Mouse (Mus musculus) cerebellum, postnatal 14 days (tissue): Measurements from ENCODE around the gene Fgf14.

Source experiments
- DNase-seq, 2 experiments: peaks; one replicate each; pipeline ENCODE4 v3.0.0; 2021; ENCODE audit warnings: mixed read lengths in 2 of 2

Fgf14 gene

GRCm38 (mm10) chr14:124676506-124677177, at the start of gene Fgf14:
TSS of gene Fgf14 (minus strand) at chr14:124677127.
- peak; percentile 5 to 47 for DNase-seq

GRCm38 (mm10) chr14:124677379-124677778, 452 bp upstream of the Fgf14 start:
- DNase-seq, result peak; percentile 71 to 82

GRCm38 (mm10) chr14:124675654-124676505, 1.0 kb downstream of the Fgf14 start:
- peak; percentile 65 to 67 for DNase-seq

GRCm38 (mm10) chr14:124675142-124675653, 1.7 kb downstream of the Fgf14 start:
- peak; percentile 57 to 66 for DNase-seq

GRCm38 (mm10) chr14:124674536-124675141, 2.3 kb downstream of the Fgf14 start:
- DNase-seq, result peak; percentile 44 to 49

- DNase-seq, result peak; percentile 47 to 68
Measured at GRCm38 (mm10) chr14:124669739-124670138, 7.2 kb downstream of the Fgf14 start.

GRCm38 (mm10) chr14:124642822-124643221, 34.1 kb downstream of the Fgf14 start:
- peak; percentile 41 to 57 for DNase-seq

GRCm38 (mm10) chr14:124634881-124635280, 42.0 kb downstream of the Fgf14 start:
- DNase-seq, result peak; percentile 75 to 81

- DNase-seq, result no peak
Measured at GRCm38 (mm10) chr14:124613473-124613872, 63.5 kb downstream of the Fgf14 start.

GRCm38 (mm10) chr14:124606036-124606711, 70.8 kb downstream of the Fgf14 start:
- DNase-seq, result peak; percentile 57 to 79

GRCm38 (mm10) chr14:124605031-124605743, 71.7 kb downstream of the Fgf14 start:
- DNase-seq, result no peak

- DNase-seq, result peak; percentile 57 to 79
Measured at GRCm38 (mm10) chr14:124576571-124576970, 100.4 kb downstream of the Fgf14 start.

GRCm38 (mm10) chr14:124575130-124575885, 101.6 kb downstream of the Fgf14 start:
- DNase-seq, result peak; percentile 55 to 84

- DNase-seq, result peak; percentile 55 to 83
Measured at GRCm38 (mm10) chr14:124566445-124566844, 110.5 kb downstream of the Fgf14 start.

- peak in 1 of 2 experiments; percentile 44 for DNase-seq
Measured at GRCm38 (mm10) chr14:124561544-124561943, 115.4 kb downstream of the Fgf14 start.

- peak; percentile 59 to 73 for DNase-seq
Measured at GRCm38 (mm10) chr14:124536106-124536505, 140.8 kb downstream of the Fgf14 start.

GRCm38 (mm10) chr14:124535376-124535775, 141.6 kb downstream of the Fgf14 start:
- DNase-seq, result peak in 1 of 2 experiments; percentile 38

GRCm38 (mm10) chr14:124532051-124532450, 144.9 kb downstream of the Fgf14 start:
- peak; percentile 40 to 70 for DNase-seq

GRCm38 (mm10) chr14:124512009-124512408, 164.9 kb downstream of the Fgf14 start:
- DNase-seq, result no peak

GRCm38 (mm10) chr14:124488971-124489370, 188.0 kb downstream of the Fgf14 start:
- DNase-seq, result no peak

- no peak for DNase-seq
Measured at GRCm38 (mm10) chr14:124485261-124485660, 191.7 kb downstream of the Fgf14 start.
